Mouse (Mus musculus) testis, adult 2 months (tissue): Measurements from ENCODE around the gene Dnajc5g.

ENCODE experiments used
- CTCF ChIP-seq: fragments of 200-500 bp; IDR thresholded peaks from 2 replicates; pipeline ENCODE4 v1.5.1; 2012; ENCODE audit warnings: low read depth, mild to moderate bottlenecking, inconsistent platforms, low read length, moderate library complexity; ENCODE audit not compliant: control insufficient read depth, insufficient read depth, insufficient replicate concordance
- POLR2A ChIP-seq: fragments of 200-500 bp; IDR thresholded peaks from 2 replicates; pipeline ENCODE4 v1.6.1; 2012; ENCODE audit warnings: low read depth, mild to moderate bottlenecking, inconsistent platforms, low read length, moderate library complexity; ENCODE audit not compliant: control insufficient read depth

DNA sequence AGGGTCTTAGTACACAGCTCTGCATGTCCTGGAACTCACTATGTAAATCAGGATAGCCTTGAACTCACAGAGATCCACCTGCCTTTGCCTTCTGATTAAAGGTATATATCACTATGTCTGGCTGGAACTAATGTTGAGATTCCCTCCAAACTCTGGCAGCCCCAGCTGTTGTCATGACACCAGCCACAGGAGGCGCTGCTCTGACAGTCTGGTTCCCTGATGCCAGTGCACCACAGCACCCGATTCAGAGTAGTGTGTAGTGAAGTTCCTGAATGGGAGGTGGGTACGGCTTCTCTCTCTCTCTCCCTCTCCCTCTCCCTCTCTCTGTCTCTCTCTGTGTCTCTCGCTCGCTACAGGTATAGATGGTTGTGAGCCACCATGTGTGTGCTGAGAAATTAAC, 23.7 kb upstream of the Dnajc5g start:
- no peak for TF ChIP-seq POLR2A
- TF ChIP-seq CTCF, result peak; percentile 55; the same call in 1 of the 2 replicates
